Mouse (Mus musculus) liver, postnatal 0 days (tissue): ENCODE data around the gene Krtap11-1.

ENCODE experiments used
- CTCF ChIP-seq: sonication (generic); IDR thresholded peaks from 2 replicates; pipeline ENCODE4 v1.5.1; 2016; ENCODE audit warnings: antibody characterized with exemption, low read depth
- EP300 ChIP-seq: IDR thresholded peaks from 2 replicates; pipeline ENCODE4 v1.6.1; 2016; ENCODE audit warnings: antibody characterized with exemption, low read depth, mild to moderate bottlenecking

DNA sequence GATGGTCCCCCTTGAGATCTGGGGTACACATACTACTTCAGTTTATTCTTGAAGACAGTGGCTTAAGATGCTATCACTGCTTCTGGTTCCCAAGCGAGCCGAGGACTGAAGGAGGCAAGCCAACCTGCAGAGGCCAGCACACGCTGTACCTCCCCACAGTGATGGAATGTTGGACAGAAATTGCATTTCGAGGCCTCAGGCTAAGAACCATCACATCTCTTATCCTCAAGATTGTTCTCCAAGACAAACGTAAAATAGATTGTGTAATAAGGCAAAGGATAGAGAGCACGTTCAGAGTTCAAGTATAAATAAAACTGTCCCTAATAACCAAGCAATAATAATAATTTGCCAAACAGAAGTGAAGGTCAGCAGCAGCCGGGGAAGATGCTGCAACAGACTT, 2.8 kb downstream of the Krtap11-1 start:
- no peak for TF ChIP-seq CTCF
- TF ChIP-seq EP300 = no peak
